Mouse (Mus musculus) thymus, adult 18-20 months (tissue): ENCODE data around the gene Flot1.

Experiments used
- DNase-seq, 2 experiments: peaks; one replicate each; pipeline ENCODE4 v3.0.0; 2022; ENCODE audit warnings: mixed read lengths in 2 of 2

Gene Flot1

DNA sequence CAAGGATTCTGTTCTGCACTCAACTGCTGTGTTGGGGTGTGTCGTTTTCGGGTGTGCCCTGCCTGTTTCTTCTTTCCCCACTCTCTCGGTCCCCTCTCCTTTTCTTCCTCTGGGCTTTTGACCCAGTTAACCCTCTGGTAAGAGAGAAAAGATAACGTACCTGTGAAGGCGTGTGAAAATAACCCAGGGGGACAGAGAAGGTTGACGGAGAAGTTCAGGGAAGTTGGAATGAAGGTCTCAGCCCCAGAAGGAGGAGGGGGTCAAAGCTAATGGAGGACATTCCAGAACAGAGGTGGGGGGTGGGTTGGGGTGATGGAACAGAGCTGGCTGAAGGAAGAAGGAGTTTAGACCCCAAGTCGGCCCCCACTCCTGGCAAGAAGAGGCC, 45.9 kb downstream of the Flot1 start:
- DNase-seq, result no peak

DNA sequence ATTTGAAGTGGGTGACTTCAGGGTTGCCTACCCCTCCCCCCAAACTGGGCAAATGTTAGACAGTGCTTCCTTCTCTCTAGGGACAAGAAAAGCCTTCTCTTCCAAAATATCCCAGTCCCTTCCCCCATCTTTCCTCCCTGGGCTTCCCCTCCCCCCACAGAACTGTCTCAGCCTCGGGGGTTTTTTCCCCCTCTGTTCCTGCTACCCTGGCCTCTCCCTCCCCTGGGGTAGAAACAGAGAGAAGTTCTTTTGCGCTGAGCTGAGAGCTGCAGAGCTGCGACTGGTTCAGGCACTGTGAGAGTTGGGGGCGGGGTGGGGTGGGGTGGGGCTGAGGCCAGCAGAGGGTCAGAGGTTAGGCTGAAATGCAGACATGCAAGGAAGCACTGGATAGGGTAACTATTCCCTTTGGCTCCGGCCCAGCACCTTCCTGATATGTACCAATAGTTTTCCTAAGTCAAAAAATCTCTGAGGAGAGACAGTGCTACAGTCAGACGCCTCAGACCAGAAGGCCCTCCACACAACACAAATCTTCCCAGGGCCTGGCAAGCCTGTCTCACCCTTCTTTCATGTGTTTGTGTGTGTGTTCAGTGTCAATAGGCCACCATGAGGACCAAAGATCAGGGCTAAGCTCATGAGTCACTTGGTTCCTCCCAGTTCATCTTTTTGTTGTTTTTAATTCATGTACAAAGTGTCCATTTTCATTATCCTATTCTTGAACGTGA, 46.5 kb downstream of the Flot1 start:
- peak in 1 of 2 experiments; percentile 52 for DNase-seq

DNA sequence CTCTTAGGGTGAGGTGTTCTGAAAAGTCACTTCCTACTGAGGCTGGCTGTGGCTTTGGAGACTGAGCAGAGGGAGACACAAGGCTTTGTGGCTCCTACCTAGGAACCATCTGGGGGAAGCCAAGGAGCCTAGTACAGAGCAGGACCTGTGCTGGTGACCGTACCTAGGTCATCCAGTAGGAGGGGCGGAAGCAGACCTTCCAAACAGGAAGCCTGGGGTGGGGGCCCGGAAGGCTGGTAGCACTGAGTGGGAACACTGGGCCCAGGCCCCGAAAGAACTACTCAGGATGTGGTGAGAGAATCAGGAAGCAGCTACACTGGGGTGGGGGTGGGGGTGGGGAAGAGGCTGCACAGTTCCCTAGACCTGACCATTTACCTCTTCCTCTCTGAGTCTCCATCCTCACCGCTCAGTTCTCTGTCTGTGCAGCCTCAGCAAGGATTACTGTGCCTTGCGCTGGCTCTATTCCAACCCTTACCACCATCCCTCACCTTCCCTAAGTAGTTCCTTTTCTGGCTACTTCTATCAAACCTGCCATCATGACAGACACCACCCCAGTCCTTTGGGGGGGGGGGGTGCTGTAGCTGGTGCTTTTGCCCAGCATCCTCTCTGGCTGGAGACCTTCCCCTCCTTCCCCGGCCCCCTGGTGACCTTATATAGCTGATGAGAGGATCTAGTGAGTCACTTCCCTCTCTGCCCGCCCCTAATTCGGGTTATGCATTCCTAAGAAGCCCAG, 47.3 kb downstream of the Flot1 start:
- DNase-seq, result peak; percentile 84 to 91

DNA sequence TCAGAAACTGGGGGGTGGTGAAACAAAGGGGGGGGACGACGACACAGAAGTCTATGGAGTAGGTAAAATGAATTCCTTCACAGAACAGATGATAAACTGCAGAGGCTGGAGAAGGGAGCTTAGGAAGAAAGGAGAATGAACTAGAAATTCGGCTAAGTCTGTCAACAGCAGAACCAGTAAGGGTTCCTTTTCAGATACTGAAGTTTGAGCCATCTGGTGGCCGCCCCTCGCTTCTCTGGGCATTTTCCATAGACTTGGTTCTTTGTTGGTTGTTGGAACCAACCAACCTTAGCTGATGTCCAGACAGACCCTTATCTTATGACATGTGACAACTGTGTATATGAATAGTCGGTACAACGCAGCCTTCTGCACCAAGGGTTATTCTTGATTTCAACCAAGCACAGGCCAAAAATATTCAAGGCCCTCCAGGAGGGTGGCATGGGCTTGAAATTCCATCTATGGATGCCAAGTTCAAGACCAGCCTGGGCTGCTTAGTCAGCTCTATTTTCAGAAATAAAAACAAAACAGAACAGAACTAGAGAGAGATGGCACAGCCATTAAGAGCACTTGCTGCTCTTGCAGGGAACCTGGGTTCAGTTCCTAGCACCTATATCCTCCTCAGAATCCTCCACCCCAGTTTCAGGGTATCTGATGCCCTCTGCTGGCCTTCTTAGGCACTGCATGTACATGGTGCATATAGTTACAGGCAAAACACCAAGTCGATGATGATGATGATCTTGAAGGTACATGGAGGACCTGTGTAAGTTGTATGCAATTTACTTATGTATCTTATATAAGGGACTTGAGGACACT, 48.1 kb downstream of the Flot1 start:
- no peak for DNase-seq

DNA sequence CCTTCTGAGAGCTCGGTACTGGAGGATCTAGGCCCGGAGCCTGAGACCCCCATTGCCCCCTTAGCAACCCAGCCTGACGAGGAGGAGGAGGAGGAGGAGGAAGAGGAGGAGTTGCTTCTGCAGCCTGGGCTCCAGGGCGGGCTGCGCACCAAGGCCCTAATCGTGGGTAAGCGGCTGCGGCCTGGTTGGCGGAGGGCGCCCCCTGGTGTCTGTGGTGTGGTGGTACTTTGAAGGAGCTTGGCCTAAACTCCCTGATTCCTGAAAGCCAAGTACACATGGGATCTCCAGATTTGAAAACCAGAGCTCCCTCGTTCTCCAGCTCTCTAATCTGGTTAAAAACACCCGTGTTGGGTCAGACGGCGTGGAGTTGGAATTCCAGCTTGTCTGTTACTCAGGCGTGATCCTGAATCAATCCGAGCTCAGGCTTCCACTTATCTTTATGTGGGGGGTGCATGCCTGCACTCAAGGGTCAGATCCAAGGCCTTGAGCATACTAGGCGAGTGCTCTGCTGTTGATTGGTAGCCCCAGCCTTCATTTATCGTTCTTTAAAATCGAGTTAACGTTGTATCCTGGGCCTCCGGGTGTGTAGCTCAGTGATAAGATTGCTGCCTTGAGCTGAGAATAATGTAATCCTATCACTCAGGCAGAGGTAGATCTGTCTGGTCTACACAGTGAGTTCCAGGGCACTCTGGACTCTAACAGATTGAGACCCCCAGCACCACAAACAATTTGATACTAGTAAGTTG, 50.9 kb downstream of the Flot1 start:
- DNase-seq, result peak; percentile 69 to 75

DNA sequence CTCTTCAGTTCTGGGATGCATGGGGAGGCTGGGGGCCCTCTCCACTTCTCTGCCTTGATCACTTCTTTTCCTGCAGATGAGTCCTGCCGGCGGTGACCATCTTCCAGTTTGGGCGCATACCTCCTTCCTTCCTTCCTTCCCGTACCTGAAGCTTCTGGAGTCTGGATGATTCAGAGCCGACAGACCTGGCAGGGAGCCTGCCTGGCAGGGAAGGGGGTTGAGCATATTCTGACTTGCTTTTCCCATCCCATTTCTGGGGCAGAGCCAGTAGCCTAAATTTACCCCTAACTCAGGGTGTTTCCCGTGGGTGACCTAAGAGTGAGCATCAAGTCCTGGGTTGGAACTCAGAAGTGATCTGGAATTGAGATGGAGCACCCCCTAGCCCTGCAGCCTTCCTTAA, 51.7 kb downstream of the Flot1 start:
- DNase-seq, result no peak

DNA sequence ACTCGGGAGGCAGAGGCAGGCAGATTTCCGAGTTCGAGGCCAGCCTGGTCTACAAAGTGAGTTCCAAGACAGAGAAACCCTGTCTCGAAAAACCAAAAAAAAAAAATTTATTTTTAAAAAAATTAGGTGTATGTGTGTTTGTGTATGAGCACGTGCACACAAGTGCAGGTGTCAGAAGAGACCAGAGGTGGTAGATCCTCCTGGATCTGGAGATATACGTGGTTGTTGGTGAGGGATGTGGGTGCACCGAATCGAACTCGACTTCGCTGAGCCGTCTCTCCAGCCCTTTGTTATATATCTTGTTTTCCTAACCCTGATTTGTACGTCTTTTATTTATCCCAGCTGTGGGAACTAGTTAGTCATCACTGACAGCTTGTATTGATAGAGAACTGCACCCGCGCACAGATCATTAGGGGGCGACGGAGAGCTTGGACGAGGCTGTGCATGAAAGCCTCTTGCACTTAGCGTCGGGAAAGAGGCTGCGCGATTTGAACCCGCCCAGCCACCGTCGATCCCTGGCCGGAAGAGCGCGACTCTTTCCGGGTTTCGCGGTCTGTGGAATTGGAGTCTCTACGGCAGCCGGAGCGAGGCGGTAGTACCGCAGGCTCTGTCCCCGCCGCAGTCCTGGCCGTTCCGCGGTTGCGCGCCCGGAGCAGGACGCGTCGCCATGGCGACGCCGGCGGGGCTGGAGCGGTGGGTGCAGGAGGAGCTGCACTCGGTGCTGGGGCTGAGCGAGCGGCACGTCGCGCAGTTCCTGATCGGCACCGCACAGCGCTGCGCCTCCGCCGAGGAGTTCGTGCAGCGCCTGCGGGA, 56.4 kb downstream of the Flot1 start, which contains the start of gene Dhx16:
TSS of gene Dhx16 (plus strand) at position 575 of the 813 bp plus-strand sequence.
- peak; percentile 86 to 92 for DNase-seq
